Mouse (Mus musculus) WW6 (cell line): Measurements from ENCODE around the gene P4htm.

Source experiments
- DNase-seq: peaks from one replicate; pipeline ENCODE4 v3.0.0-alpha.2; 2013; ENCODE audit warnings: low read depth, low spot score

Gene P4htm

DNA sequence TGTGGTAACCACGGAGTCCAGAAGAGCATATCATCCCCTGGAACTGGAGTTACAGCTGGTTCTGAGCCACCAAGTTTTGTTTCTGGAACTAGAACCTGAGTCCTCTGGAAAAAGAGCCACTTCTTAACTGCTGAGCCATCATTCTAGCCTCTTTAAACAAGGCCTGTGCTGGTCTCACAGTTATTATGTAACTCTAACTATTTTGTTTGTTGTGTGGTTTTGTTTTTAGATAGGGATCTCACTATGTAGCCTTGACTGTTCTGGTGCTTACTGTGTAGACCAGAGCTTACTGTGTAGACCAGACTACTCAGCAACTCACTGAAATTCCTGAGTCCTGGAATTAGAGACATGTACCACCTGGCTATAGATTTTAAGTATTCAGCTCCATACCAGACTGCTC is 50.6 kb downstream of the P4htm start:
- no peak for DNase-seq

DNA sequence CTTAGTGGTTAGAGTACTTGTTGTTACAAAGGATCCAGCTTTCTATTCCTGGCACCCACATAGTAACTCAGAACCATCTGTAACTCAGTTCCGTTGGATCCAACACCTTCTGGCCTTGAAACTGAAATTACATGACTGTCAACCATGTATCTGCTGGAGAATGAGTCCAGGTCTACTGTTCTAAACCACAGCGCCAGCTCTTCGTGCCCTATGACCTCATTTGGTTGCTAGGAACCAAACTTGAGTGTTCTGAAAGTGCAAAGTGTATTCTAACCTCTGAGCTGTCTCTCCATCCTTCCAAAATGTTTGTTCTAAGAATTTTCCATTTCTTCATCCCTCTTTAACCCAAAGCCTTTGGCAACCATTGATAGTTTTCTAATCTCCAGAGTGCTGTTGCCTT is 51.5 kb downstream of the P4htm start:
- DNase-seq, result no peak

DNA sequence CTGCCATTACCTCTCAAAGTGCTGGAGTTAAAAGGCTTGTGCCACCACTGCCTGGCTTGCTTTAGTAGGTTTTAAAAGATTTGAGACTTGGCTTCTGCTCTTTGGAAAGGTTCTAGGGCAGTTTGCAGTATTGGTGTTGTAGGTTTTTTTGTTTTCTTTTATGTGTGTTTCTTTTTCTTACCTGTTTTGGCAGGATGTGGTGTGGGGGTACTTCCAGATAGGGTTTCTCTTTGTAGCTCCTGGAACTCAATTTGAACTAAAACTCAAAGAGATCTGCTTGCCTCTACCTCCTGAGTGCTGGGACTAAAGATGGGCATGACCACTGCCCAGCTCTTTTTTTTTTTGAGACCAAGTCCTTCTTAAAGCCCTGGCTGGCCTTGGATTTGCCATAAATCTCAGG is 56.6 kb downstream of the P4htm start:
- no peak for DNase-seq

DNA sequence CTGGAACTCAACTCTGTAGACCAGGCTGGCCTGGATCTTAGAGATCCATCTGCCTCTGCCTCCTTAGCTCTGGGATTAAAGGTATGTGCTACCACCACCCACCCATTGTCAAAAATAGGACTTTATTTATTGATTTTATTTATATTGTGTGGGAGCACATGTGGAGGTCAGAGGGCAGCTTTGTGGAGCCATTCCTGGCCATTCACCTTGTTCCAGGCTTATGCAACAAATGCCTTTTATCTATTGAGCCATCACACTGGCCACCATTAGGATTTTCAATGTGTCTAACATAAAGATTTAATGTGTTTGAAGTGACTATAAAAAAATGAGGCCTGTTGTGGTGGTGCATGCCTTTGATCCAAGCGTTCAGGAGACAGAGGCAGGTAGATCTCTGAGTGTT is 66.0 kb downstream of the P4htm start:
- DNase-seq, result no peak

DNA sequence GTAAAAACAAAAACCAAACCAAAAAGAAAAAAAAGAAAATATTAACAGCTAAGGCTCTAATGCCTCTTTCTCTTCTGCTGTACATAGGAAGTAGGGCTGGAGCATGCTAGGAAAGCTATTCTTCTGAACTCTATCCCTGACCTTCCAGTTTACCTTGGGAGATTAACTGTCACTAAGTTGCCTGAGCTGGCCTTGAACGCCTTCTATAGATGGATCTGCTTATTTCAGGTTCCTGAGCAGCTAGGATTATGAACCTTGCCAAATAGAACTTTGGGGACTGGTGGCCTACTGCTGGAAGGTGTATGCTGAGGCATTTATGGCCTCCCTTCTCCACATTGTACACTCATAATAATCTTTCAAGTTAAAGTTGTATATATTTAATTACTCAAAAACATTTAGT is 66.5 kb downstream of the P4htm start:
- DNase-seq, result no peak
